Mouse (Mus musculus) bone marrow, adult 2 months (tissue): ENCODE measurements around the gene Tada1. TPM values are rescaled to one million over a fixed set of nuclear protein-coding genes. Genes with fewer than 3 reads are reported as not detected.

ENCODE experiments used
- H3K27ac ChIP-seq: fragments of 200-500 bp; 2 replicates; pipeline ENCODE4 v1.5.1; 2012; ENCODE audit warnings: low read depth, mild to moderate bottlenecking, control low read depth, inconsistent platforms, low read length; ENCODE audit not compliant: control insufficient read depth, poor library complexity, insufficient read depth
- H3K4me1 ChIP-seq: fragments of 200-500 bp; 2 replicates; pipeline ENCODE4 v1.6.1; 2011; ENCODE audit warnings: low read length; ENCODE audit not compliant: control insufficient read depth, insufficient read depth
- H3K4me3 ChIP-seq: fragments of 200-500 bp; replicated peaks from 2 replicates; pipeline ENCODE3; 2011; ENCODE audit warnings: mild to moderate bottlenecking, low read depth, low read length, control low read depth; ENCODE audit not compliant: control insufficient read depth
- CTCF ChIP-seq: fragments of 200-500 bp; IDR thresholded peaks from 2 replicates; pipeline ENCODE4 v1.5.1; 2011; ENCODE audit warnings: low read length, control low read depth; ENCODE audit not compliant: control insufficient read depth, insufficient read depth
- POLR2A ChIP-seq: fragments of 200-500 bp; IDR thresholded peaks from 2 replicates; pipeline ENCODE4 v1.6.1; 2011; ENCODE audit warnings: low read depth, mild to moderate bottlenecking, control low read depth, low read length, borderline replicate concordance; ENCODE audit not compliant: control insufficient read depth
- WGBS: fragments of 180-500 bp; shearing (Covaris S2); methylation state at CpG from one replicate; pipeline ENCODE4 v1.1.7; 2018; 5-methylcytosine and 5-hydroxymethylcytosine counted together
- polyA plus RNA-seq: library from polyadenylated mRNA; stranded (reverse); fragments of >200 nt; gene quantifications from 2 replicates; pipeline ENCODE4 v1.2.4, GENCODE M21; 2011; ENCODE audit warnings: low replicate concordance; ENCODE audit not compliant: missing spikeins, insufficient read depth, insufficient read length

The Tada1 gene
- 12.3 and 18.4 TPM in 2 replicates for polyA plus RNA-seq

DNA sequence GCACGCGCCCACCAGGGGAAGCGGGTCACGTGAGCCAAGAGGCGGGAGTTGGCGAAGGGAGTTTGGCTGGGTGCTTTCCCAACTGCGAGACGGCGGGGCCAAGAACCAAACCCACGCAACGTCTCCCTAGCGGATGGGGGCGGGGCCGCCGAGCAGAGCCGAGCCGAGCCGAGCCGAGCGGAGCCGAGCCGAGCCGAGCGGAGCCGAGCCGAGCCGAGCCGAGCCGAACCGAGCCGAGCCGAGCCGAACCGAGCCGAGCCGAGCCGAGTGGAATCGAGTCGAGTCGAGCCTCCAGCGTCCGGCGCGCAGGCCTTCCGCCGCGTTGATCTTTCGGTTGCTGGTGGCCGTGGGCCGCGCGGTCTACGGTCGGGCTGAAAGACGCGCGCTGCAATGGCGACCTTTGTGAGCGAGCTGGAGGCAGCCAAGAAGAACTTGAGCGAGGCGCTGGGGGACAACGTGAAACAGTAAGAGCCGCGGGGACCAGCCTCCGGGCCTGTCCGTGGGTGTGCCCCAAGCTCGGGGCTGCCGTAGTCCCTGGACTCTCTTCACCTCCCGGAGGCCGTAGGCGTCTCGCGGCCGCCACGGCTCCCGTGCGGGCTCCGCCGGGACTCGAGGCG, at the start of gene Tada1:
Gene Tada1, plus strand, starts transcription at position 85 of the 617 bp plus-strand sequence.
- under 1% methylated on average over 81 of the region's 81 CpGs for WGBS
- Histone ChIP-seq H3K4me3 (peak within 1 kb of the TSS; percentile 77), H3K4me1 (peaks cover 2% of the 10 kb centered on the region), H3K27ac (peak within 1 kb of the TSS; percentile 90)
- TF ChIP-seq POLR2A (peak; percentile 68), CTCF (no peak)

DNA sequence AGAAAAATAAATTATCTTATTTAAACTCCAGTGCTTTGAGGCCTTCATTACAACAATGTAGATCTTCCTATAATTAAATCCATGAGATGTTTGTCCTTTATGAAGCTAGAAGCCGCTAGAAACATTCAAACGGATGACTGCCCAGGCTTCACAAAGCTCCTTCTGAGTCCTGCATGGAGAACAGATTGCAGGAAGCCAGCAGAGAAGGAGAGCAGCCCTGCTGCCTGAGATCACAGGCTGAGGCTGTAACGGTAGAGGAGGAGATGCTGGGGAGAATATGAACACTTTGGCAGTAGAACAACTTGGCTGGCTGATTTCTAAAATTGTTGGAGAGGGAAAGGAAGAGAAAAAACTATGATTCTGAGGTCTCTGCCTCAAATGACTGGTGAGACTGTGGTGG, 48.1 kb upstream of the Tada1 start:
- no peak overlapping the region for H3K27ac ChIP-seq
- H3K4me1 ChIP-seq = no peaks in the 10 kb centered on the region; the same call in 1 of the 2 replicates
- no peak overlapping the region for H3K4me3 ChIP-seq
- no peak for TF ChIP-seq CTCF
- WGBS = 68% methylated on average over 3 of the region's 3 CpGs

DNA sequence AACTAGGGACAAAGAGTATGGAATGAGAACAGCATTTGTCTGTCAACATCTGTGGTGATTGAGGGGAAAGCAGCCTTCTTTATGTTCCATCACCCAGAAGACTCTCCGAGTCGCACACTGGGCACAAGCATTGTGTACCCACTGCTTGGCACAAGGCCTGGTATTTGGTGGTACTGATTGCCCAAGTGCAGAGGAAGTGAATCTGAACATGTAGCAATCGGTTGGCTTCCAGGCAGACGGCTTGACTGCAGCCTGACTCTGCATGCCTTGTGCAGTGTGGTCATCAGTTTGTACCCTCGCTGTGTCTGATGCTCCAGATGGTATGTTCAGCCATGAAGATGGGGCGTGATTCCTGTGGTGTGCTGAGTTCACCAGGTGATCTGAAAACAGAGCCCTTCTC, 39.8 kb upstream of the Tada1 start:
- Histone ChIP-seq H3K4me1 (peaks cover 1% of the 10 kb centered on the region; the same call in 1 of the 2 replicates), H3K4me3 (no peak overlapping the region), H3K27ac (no peak overlapping the region)
- no peak for TF ChIP-seq POLR2A
- TF ChIP-seq CTCF = no peak
- 21% methylated on average over 6 of the region's 6 CpGs for WGBS

DNA sequence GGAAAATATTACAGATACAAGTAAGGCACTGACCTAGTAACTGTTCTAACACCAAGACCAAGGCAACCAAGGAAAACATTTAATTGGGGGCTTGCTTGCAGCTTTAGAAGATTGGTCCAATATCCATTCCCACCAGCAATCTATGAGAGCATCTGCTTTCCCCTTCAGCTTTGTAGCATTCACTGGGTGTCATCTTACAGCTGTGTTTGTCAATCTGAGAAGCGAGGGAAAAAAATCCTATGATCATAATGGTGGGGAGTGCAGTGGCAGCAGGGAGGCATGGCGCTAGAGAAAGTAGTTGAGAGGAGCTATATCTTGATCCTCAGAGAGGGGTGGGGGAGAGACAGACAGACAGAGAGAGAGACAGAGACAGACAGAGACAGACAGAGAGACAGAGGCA, 36.8 kb upstream of the Tada1 start:
- no peak overlapping the region for H3K27ac ChIP-seq
- 75% methylated on average over 2 of the region's 2 CpGs for WGBS
- H3K4me3 ChIP-seq = no peak overlapping the region
- H3K4me1 ChIP-seq = peaks cover 4% of the 10 kb centered on the region; the same call in 1 of the 2 replicates
- no peak for TF ChIP-seq CTCF
- no peak for TF ChIP-seq POLR2A

DNA sequence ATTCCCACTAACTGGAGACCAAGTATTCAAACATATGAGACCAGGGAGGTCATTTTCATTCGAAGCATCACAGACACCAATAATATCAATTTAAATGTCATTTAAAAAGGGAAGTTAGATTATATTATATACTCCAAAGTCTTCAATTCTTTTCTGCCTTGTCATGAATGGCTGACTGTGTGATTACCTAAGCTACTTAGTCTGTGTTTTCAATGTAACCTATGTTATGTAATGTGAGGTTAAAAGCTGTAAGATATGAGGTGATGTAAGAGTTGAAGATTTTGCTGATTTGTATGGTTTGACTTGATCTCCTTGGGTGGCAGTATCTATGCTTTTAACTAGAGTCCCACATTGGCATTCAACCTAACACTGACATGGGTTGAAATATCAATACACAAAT, 36.4 kb upstream of the Tada1 start:
- no peak for TF ChIP-seq POLR2A
- no peak overlapping the region for H3K4me3 ChIP-seq
- H3K4me1 ChIP-seq = peaks cover 5% of the 10 kb centered on the region; the same call in 1 of the 2 replicates
- 52% methylated on average over 1 of the region's 1 CpGs for WGBS
- H3K27ac ChIP-seq = no peak overlapping the region

DNA sequence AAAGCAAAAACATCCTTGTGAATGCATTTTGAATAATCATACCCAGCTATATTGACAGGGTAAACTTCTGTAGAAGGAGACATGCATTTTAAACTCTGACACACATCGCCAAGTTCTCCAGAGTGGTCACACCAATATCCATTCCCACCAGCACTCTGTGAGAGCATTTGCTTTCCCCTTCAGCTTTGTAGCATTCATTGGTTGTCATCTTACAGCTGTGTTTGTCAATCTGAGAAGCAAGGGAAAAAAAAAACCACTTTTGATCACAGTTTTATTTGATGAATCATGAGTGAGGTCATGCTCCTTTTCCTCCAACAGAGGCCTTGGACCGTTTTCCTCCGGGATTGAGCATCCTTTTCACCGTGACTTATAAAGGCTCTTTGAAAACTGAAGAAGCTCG, 35.3 kb upstream of the Tada1 start:
- Histone ChIP-seq H3K4me1 (peaks cover 5% of the 10 kb centered on the region; the same call in 1 of the 2 replicates), H3K4me3 (no peak overlapping the region), H3K27ac (no peak overlapping the region)
- TF ChIP-seq POLR2A (no peak), CTCF (no peak)
- 78% methylated on average over 5 of the region's 5 CpGs for WGBS

DNA sequence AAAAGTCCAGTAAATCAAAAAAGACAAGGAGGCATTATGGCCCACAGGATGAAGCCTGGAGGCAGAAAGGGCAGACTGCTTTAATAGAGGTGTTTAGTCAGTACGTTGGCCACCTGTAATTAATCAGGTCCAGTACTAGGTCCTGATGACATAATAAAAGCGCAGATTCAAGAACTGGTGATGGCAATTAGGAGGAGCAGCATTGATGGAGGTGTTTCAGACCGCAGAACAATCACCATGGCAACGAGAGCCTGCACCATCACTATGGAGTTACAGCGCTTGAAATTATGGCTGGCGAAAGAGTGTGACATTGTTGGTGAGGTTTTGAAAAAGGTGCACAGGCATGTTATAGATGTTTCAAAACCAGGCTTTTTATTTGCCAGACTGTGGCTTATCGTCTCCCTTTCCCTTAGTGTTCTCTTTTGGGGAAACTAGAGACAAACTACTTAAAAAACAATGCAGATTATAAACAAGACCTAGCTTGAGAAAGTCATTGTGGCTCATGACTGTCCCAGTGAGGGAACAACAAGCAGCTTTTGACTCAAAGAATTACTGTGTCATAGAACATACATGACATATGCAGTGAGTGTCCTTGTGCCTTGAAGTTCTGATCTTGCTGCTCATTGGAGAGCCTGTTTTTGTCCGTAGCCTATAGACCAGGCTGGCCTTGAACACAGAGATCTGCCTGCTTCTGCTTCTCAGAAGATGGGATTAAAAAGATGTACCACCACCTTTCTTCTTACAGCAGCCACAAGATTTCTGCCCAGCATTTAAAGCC, 34.4 kb upstream of the Tada1 start:
- TF ChIP-seq CTCF = no peak
- peaks cover 5% of the 10 kb centered on the region; the same call in 1 of the 2 replicates for H3K4me1 ChIP-seq
- 78% methylated on average over 8 of the region's 8 CpGs for WGBS
- H3K27ac ChIP-seq = no peak overlapping the region
- H3K4me3 ChIP-seq = no peak overlapping the region

DNA sequence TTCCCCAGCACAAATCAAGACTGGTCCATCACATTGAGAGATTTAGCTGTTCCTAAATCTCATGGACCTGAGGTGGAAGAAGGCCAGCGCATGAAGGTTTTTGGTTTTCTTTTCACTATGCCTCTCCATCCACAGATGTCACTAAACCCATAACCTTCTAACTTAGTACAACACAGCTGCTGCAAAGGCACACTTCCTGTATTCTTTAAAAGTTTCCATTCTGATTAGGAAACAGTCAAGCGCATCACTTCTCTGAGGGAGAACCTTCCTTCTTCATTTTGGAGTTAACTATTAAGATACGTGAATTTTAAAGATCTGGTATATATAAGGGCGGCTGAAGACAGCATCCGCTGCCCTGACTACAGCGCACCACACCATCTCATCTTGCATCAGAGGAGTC, 33.3 kb upstream of the Tada1 start:
- peaks cover 5% of the 10 kb centered on the region; the same call in 1 of the 2 replicates for H3K4me1 ChIP-seq

More for the DNA sequence above, 33.3 kb upstream of the Tada1 start:
- Histone ChIP-seq H3K27ac (peak overlapping the region; percentile 55), H3K4me3 (no peak overlapping the region)
- no peak for TF ChIP-seq POLR2A
- no peak for TF ChIP-seq CTCF
- 69% methylated on average over 6 of the region's 6 CpGs for WGBS
